Mouse (Mus musculus) lung, embryonic 14.5 days (tissue): Measurements from ENCODE around the gene Psmg4. TPM values are rescaled to one million over a fixed set of nuclear protein-coding genes. Genes with fewer than 3 reads are reported as not detected.

Experiments used
- ATAC-seq: fragments of 200-750 bp; cut with Nextera tagmentation; 2 replicates; pipeline ENCODE4 v1.8.0; 2017; ENCODE audit warnings: mild to moderate bottlenecking, moderate TSS enrichment, moderate library complexity; ENCODE audit not compliant: insufficient read depth
- DNase-seq: peaks from one replicate; pipeline ENCODE4 v3.0.0-alpha.2; 2015
- H3K27ac ChIP-seq: fragments of 300-500 bp; sonication (generic); 2 replicates; pipeline ENCODE4 v1.5.1; 2014; ENCODE audit warnings: low read depth, mild to moderate bottlenecking, moderate library complexity
- H3K27me3 ChIP-seq: fragments of 300-500 bp; sonication (generic); 2 replicates; pipeline ENCODE4 v1.6.1; 2014; ENCODE audit warnings: low read length, control low read depth; ENCODE audit not compliant: insufficient read depth
- H3K36me3 ChIP-seq: fragments of 300-500 bp; sonication (generic); 2 replicates; pipeline ENCODE4 v1.6.1; 2014; ENCODE audit warnings: control low read depth; ENCODE audit not compliant: insufficient read depth
- H3K4me1 ChIP-seq: fragments of 300-500 bp; sonication (generic); 2 replicates; pipeline ENCODE4 v1.6.1; 2014; ENCODE audit warnings: antibody characterized with exemption, control low read depth; ENCODE audit not compliant: insufficient read depth
- H3K4me2 ChIP-seq: fragments of 300-500 bp; sonication (generic); 2 replicates; pipeline ENCODE4 v1.6.1; 2014; ENCODE audit warnings: mild to moderate bottlenecking
- H3K4me3 ChIP-seq: fragments of 300-500 bp; sonication (generic); 2 replicates; pipeline ENCODE4 v1.5.1; 2014; ENCODE audit warnings: low read depth, low read length
- H3K9ac ChIP-seq: fragments of 300-500 bp; sonication (generic); 2 replicates; pipeline ENCODE4 v1.6.1; 2014
- H3K9me3 ChIP-seq: fragments of 300-500 bp; sonication (generic); 2 replicates; pipeline ENCODE4 v1.6.1; 2016; ENCODE audit warnings: low read depth, low read length, control low read depth
- CTCF ChIP-seq: IDR thresholded peaks from 2 replicates; pipeline ENCODE4 v1.5.1; 2016; ENCODE audit warnings: antibody characterized with exemption, low read depth
- WGBS: fragments of 180-500 bp; shearing (Covaris S2); extraction: QIAGEN DNeasy Blood & Tissue Kit; methylation state at CpG from one replicate; pipeline ENCODE4 v1.1.7; 2014; 5-methylcytosine and 5-hydroxymethylcytosine counted together
- polyA plus RNA-seq: library from polyadenylated mRNA; unstranded; fragments of >200 nt; fragmentation: Nextera tagmentation; extraction: Ambion mirVana; gene quantifications from 2 replicates; pipeline ENCODE4 v1.2.1, GENCODE M21; 2014

Gene Psmg4
- polyA plus RNA-seq, 1 experiment from 2014 or later, result 78.0 TPM

GRCm38 (mm10) chr13:34218776-34219175 is 56.0 kb downstream of the Psmg4 start:
- ATAC-seq, result no peak
- WGBS, result 83% methylated on average over 3 of the region's 3 CpGs

GRCm38 (mm10) chr13:34219728-34220127 is 57.0 kb downstream of the Psmg4 start:
- Histone ChIP-seq H3K4me2 (no peak overlapping the region), H3K27me3 (no peaks in the 10 kb centered on the region), H3K27ac (no peak overlapping the region), H3K36me3 (no peaks in the 10 kb centered on the region), H3K4me3 (no peak overlapping the region), H3K9ac (no peak overlapping the region), H3K4me1 (no peaks in the 10 kb centered on the region), H3K9me3 (no peaks in the 10 kb centered on the region)
- no peak for TF ChIP-seq CTCF
- WGBS, result 58% methylated on average over 3 of the region's 3 CpGs
- ATAC-seq, result no peak
- no peak for DNase-seq

More at GRCm38 (mm10) chr13:34218776-34219175, 56.0 kb downstream of the Psmg4 start:
- no peak for TF ChIP-seq CTCF
- H3K4me2 ChIP-seq, result no peak overlapping the region
- no peaks in the 10 kb centered on the region for H3K4me1 ChIP-seq
- no peaks in the 10 kb centered on the region for H3K27me3 ChIP-seq
- no peak overlapping the region for H3K9ac ChIP-seq
- H3K27ac ChIP-seq, result no peak overlapping the region
- H3K9me3 ChIP-seq, result no peaks in the 10 kb centered on the region
- no peaks in the 10 kb centered on the region for H3K36me3 ChIP-seq
- H3K4me3 ChIP-seq, result no peak overlapping the region
- DNase-seq, result no peak

- Histone ChIP-seq H3K9ac (no peak overlapping the region), H3K9me3 (no peaks in the 10 kb centered on the region), H3K27me3 (no peaks in the 10 kb centered on the region), H3K4me1 (no peaks in the 10 kb centered on the region), H3K4me2 (no peak overlapping the region), H3K36me3 (no peaks in the 10 kb centered on the region), H3K4me3 (no peak overlapping the region), H3K27ac (no peak overlapping the region)
- TF ChIP-seq CTCF, result no peak
- DNase-seq (peak; percentile 71), ATAC-seq (no peak)
- WGBS, result 28% methylated on average over 7 of the region's 7 CpGs
Observed at GRCm38 (mm10) chr13:34222985-34223384, 60.2 kb downstream of the Psmg4 start.

- no peaks in the 10 kb centered on the region for H3K4me1 ChIP-seq
- ATAC-seq, result no peak
- H3K9ac ChIP-seq, result no peak overlapping the region
- no peak overlapping the region for H3K4me3 ChIP-seq
- DNase-seq, result no peak
- no peaks in the 10 kb centered on the region for H3K36me3 ChIP-seq
- TF ChIP-seq CTCF, result no peak
- H3K27ac ChIP-seq, result no peak overlapping the region
- H3K27me3 ChIP-seq, result no peaks in the 10 kb centered on the region
- 14% methylated on average over 1 of the region's 1 CpGs for WGBS
- no peaks in the 10 kb centered on the region for H3K9me3 ChIP-seq
- no peak overlapping the region for H3K4me2 ChIP-seq
Observed at GRCm38 (mm10) chr13:34226940-34227339, 64.2 kb downstream of the Psmg4 start.

Other genes with a start within 250 kb of the Psmg4 start
- 31.2 and 35.1 TPM in 2 replicates for gene Nqo2, start 198.3 kb upstream of the Psmg4 start, polyA plus RNA-seq
- 23.3 and 23.9 TPM in 2 replicates for gene Ripk1, start 160.6 kb upstream of the Psmg4 start, polyA plus RNA-seq
- 62.3 and 68.3 TPM in 2 replicates for gene Serpinb6a, start 160.2 kb upstream of the Psmg4 start, polyA plus RNA-seq
- 46.8 and 49.0 TPM in 2 replicates for gene Bphl, start 125.4 kb upstream of the Psmg4 start, polyA plus RNA-seq
- gene Tubb2a, start 85.0 kb upstream of the Psmg4 start, polyA plus RNA-seq, result 164 and 169 TPM in 2 replicates
- 13.3 and 15.9 TPM in 2 replicates for gene Tubb2b, start 32.5 kb upstream of the Psmg4 start, polyA plus RNA-seq
- 6.7 and 7.5 TPM in 2 replicates for gene Slc22a23, start 182.2 kb downstream of the Psmg4 start, polyA plus RNA-seq